Mouse (Mus musculus) hindbrain, embryonic 12.5 days (tissue): ENCODE results near the gene Cysrt1. TPM values are rescaled to one million over a fixed set of nuclear protein-coding genes. Genes with fewer than 3 reads are reported as not detected.

Source experiments
- ATAC-seq: fragments of 200-750 bp; cut with Nextera tagmentation; 2 replicates; pipeline ENCODE4 v1.8.0; 2017; ENCODE audit warnings: moderate TSS enrichment; ENCODE audit not compliant: low FRiP score
- H3K27ac ChIP-seq: fragments of 300-500 bp; sonication (generic); 2 replicates; pipeline ENCODE4 v1.5.1; 2016; ENCODE audit warnings: mild to moderate bottlenecking
- H3K27me3 ChIP-seq: fragments of 300-500 bp; sonication (generic); 2 replicates; pipeline ENCODE4 v1.6.1; 2016; ENCODE audit warnings: mild to moderate bottlenecking
- H3K36me3 ChIP-seq: fragments of 300-500 bp; sonication (generic); 2 replicates; pipeline ENCODE4 v1.6.1; 2016; ENCODE audit warnings: mild to moderate bottlenecking
- H3K4me1 ChIP-seq: fragments of 300-500 bp; sonication (generic); 2 replicates; pipeline ENCODE4 v1.6.1; 2016
- H3K4me2 ChIP-seq: fragments of 300-500 bp; sonication (generic); replicated peaks from 2 replicates; pipeline ENCODE4 v1.6.1; 2016; ENCODE audit warnings: mild to moderate bottlenecking
- H3K4me3 ChIP-seq: fragments of 300-500 bp; sonication (generic); 2 replicates; pipeline ENCODE4 v1.5.1; 2016; ENCODE audit warnings: mild to moderate bottlenecking
- H3K9ac ChIP-seq: fragments of 300-500 bp; sonication (generic); 2 replicates; pipeline ENCODE4 v1.6.1; 2016; ENCODE audit warnings: mild to moderate bottlenecking, moderate library complexity
- H3K9me3 ChIP-seq: fragments of 300-500 bp; sonication (generic); replicated peaks from 2 replicates; pipeline ENCODE4 v1.6.1; 2016; ENCODE audit warnings: mild to moderate bottlenecking
- WGBS: fragments of 180-500 bp; shearing (Covaris S2); methylation state at CpG from one replicate; pipeline ENCODE4 v1.1.7; 2016; 5-methylcytosine and 5-hydroxymethylcytosine counted together
- polyA plus RNA-seq: library from polyadenylated mRNA; unstranded; fragments of >200 nt; fragmentation: Nextera tagmentation; extraction: Ambion mirVana; gene quantifications from 2 replicates; pipeline ENCODE4 v1.2.1, GENCODE M21; 2016

Gene Cysrt1
- polyA plus RNA-seq, 1 experiment from 2014 or later = not detected

DNA sequence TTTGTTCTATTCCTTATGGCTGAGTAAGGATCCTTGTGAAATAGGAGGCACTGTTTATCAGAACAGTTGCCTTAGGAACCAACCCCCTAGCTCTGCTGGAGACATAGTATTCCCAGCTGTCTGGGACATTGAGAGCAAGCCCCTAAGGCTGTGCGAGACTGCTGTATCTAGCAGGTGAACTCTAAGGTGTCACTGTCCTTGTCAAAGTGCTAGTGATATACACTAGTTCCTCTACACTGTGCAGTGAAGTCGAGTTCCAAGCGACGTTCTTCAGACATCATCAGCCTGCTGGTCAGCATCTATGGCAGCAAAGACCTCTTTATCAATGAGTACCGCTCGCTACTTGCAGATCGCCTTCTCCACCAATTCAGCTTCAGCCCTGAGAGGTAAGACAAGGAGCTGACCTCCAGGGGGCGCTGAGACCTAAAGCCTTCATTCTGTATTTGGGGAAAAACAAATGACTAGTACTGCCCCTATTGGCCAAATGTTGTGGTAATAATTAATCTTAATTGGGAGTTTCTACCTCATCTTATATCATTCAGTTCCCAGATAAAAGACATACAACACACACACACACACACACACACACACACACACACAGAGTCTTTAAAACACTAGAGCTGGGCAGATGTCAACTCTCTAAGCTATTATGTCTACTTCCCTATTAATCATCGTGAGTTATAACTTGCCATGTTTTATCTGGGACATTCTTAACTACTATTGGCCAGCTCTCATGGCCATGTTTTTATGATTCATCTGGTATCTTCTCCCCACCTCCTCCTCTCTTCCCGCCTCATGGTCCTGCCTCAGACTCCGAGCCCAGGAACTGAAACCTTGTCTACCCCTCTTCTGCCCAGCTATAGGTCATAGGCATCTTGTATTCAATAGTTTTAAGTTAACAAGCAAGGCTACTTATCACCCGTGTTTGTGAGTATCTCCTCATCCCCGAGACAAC is 37.0 kb upstream of the Cysrt1 start:
- ATAC-seq = no peak
- Histone ChIP-seq H3K36me3 (peaks cover 92% of the 10 kb centered on the region), H3K4me2 (no peak overlapping the region), H3K9ac (no peak overlapping the region), H3K27ac (no peak overlapping the region), H3K4me1 (0 out of 2 replicates have a peak, but pooled peaks cover 3% of the 10 kb centered on the region), H3K27me3 (no peaks in the 10 kb centered on the region), H3K4me3 (no peak overlapping the region), H3K9me3 (no peaks in the 10 kb centered on the region)
- 60% methylated on average over 13 of the region's 13 CpGs for WGBS

DNA sequence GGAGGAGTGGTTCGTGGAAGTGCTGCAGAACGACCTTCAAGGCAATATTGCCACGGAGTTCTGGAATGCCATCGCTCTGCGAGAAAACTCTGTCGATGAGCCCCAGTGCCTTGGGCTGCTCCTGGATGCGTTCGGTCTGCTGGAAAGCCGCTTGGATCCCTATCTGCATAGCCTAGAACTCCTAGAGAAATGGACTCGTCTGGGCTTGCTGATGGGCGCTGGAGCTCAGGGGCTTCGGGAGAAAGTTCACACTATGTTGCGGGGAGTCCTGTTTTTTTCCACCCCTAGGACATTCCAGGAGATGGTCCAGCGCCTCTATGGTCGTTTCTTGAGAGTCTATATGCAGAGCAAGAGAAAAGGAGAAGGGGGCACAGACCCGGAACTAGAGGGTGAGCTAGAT is 30.8 kb upstream of the Cysrt1 start:
- H3K27me3 ChIP-seq = no peaks in the 10 kb centered on the region
- peak overlapping the region; percentile 86 for H3K4me2 ChIP-seq
- H3K4me1 ChIP-seq = peaks cover 27% of the 10 kb centered on the region
- H3K9me3 ChIP-seq = no peaks in the 10 kb centered on the region
- ATAC-seq = no peak; the same call in 1 of the 2 replicates
- peak overlapping the region; percentile 90 for H3K4me3 ChIP-seq
- peaks cover 59% of the 10 kb centered on the region for H3K36me3 ChIP-seq
- 34% methylated on average over 16 of the region's 16 CpGs for WGBS
- no peak overlapping the region for H3K27ac ChIP-seq
- H3K9ac ChIP-seq = peak overlapping the region; percentile 93

DNA sequence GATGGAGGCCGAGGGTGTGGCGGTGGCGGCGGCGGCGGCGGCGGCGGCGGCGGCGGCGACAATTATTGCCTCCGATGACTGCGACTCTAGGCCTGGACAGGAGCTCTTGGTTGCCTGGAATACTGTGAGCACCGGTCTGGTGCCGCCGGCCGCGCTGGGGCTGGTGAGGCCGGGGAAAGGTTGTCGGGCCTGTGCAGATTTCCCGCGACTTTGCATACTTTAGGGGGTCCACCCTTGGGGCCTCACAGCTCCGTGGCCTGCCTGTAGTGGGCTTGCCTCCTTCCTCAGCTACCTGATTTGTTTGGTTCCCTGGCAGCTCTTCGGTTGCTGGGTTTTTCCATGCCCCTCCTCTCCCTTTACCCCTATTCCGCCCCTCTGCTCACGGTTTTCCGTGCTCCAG is 30.3 kb upstream of the Cysrt1 start:
- ATAC-seq = peak; percentile 72
- H3K9me3 ChIP-seq = no peaks in the 10 kb centered on the region
- peak overlapping the region; percentile 90 for H3K4me3 ChIP-seq
- no peak overlapping the region for H3K27ac ChIP-seq
- peaks cover 54% of the 10 kb centered on the region for H3K36me3 ChIP-seq
- H3K4me2 ChIP-seq = peak overlapping the region; percentile 86
- H3K4me1 ChIP-seq = peaks cover 32% of the 10 kb centered on the region
- WGBS = 2% methylated on average over 29 of the region's 29 CpGs
- no peaks in the 10 kb centered on the region for H3K27me3 ChIP-seq
- H3K9ac ChIP-seq = peak overlapping the region; percentile 93

DNA sequence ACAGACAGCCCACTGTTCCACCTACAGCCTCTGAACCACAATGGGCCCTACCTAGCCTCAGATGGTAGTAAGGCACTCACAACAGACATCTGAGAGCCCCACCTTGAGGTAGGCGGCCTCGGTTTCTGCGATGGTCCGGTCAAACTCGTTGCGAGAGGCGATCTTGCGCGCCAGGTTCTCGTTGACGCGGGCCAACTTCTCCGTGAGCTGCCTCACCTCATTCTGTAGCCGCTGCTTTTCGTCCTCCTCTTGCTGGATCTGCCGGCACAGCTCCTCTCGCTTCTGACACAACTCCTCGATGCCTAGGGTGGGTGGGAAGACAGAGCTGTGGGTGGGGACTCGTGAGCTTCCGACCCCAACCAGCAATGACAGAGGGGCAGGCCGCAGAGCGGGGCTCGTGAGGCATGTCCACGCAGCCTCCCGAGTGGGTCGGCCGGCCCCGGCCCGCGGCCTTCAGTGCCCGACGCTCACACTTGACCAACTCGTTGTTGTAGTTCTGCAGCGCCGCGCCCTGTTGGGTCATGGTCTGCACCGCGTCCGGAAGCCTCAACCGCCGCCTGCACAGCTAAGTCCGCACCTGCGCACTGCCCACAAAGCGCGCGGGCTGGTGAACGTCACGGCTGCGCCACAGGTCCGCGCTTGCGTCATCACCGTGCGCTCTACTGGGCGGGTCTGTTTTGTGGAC is 29.7 kb upstream of the Cysrt1 start, which contains the start of the genes Ssna1 and Anapc2:
Gene Ssna1 (minus strand): TSS at position 612 of the 685 bp plus-strand sequence.
Gene Anapc2 (plus strand): TSS at position 652 of the 685 bp plus-strand sequence.
- Histone ChIP-seq H3K9me3 (no peaks in the 10 kb centered on the region), H3K27ac (peak within 1 kb of the TSS; percentile 80), H3K27me3 (no peaks in the 10 kb centered on the region), H3K4me1 (peaks cover 37% of the 10 kb centered on the region), H3K36me3 (peaks cover 49% of the 10 kb centered on the region), H3K4me3 (peak within 1 kb of the TSS; percentile 90), H3K4me2 (peak within 1 kb of the TSS; percentile 86), H3K9ac (peak within 1 kb of the TSS; percentile 93)
- peak; percentile 95 for ATAC-seq
- WGBS = under 1% methylated on average over 55 of the region's 55 CpGs

DNA sequence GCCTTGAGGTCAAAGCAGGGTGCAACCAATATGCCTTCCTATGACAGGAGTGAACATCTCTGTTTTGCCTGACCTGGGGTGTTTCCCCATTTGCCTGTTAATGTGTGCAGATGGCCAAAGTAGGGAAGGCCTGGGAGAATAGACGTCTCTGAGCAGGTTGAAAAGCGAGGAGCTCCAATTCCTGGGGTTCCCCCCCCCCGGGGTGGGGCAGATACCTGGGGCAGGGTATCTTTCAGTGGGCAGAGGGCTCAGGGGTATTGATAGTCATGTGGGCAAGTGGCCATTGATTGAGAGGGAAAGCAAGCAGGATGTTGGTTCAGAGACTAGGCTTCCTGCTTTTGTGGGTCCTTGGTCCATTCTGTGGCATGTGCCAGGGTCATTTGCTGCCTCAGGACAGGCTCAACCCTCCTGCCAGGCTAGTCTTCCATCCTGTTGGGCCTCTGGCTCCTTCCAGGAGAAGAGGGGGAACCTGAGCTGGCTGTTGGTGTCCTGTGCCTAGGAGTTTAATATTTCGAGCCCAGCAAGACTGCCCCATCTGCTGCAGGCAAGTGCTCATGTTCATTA is 25.6 kb upstream of the Cysrt1 start:
- peaks cover 62% of the 10 kb centered on the region for H3K4me1 ChIP-seq
- no peak overlapping the region for H3K27ac ChIP-seq

DNA sequence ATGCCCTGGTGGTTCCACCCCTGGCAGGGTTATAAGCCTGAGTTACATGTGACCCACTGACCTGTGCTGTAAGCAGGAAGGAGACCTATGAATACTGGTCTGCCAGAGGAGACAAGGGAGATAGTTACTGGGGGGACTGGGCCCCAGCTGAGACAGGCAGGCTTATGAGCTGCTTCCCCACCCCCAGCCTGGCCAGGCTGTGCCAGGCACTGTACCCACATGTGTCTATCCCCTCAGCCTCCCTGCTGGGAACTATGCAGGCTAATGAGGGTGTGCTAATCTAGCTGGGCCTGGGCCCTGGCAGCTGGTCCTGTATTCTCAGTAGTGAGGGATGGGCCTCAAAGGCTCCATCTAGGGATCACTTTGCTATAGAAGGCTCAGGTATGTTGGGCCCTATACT is 25.0 kb upstream of the Cysrt1 start:
- Histone ChIP-seq H3K4me1 (peaks cover 62% of the 10 kb centered on the region), H3K9ac (no peak overlapping the region), H3K36me3 (peaks cover 19% of the 10 kb centered on the region), H3K9me3 (no peaks in the 10 kb centered on the region), H3K4me3 (no peak overlapping the region; the same call in 1 of the 2 replicates), H3K27ac (no peak overlapping the region; the same call in 1 of the 2 replicates), H3K4me2 (peak overlapping the region; percentile 99), H3K27me3 (peaks cover 23% of the 10 kb centered on the region)
- ATAC-seq = no peak

More for the DNA sequence above, 25.6 kb upstream of the Cysrt1 start:
- WGBS = 73% methylated on average over 4 of the region's 4 CpGs
- Histone ChIP-seq H3K4me2 (0 out of 2 replicates have a peak overlapping the region, but pooled peaks have one; percentile 11), H3K27me3 (peaks cover 23% of the 10 kb centered on the region), H3K9ac (no peak overlapping the region), H3K9me3 (no peaks in the 10 kb centered on the region), H3K4me3 (no peak overlapping the region), H3K36me3 (peaks cover 19% of the 10 kb centered on the region)
- no peak for ATAC-seq

DNA sequence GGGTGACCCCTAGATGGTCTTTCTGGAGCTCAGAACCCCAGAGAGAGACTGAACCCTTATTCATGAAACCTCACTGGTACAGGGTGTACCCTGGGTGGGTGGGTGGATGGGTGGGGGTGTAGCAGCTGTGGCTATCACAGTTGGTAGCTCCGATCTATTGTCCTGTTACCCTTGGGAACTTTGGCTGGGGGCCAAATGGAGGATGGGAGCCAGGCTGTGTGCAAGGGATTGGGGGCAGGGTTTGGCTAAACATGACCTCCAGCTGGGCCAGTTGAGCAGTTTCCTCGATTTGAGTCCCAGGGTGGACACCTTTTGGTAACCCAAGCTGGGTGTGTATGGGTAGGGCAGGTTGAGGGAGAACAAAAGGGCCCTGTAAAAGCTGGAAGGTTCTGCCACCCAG is 24.5 kb upstream of the Cysrt1 start:
- H3K4me3 ChIP-seq = no peak overlapping the region; the same call in 1 of the 2 replicates
- WGBS = 46% methylated on average over 2 of the region's 2 CpGs

DNA sequence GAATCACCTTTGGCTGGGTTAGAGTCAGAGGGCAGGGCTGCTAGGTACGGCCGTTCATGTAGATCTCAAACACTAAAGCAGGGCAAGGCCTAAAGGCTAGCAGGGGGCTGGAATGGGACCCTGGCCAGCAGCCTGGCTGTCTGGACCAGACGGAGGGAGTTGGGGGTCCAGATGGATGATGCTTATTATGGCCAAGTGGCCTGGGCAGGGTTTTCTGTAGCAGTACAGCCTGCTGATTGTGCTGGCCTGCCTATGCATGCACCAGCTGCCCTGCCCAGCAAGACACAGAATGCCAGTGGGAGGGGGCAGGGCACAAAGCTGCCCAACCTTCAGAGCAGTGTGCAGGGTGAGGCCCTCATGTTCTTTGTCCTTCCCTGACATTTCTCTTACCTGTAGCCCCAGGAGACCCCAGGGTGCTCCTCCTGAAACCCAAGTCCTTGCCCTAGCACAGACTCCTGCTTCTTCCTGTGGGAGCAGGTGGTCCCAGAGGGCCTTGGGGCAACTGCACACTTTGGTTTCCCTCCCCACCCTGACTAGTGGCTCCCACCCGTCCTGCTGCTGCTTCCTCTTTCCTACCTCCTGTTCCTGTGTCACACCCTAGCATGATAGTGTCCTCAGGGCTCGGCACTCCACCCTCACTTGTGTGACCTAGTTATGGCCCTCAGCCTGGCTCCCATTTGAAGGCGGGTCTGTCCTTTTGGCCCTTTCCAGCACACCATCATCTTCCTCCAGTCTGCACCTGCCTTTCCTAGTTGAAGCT is 23.8 kb upstream of the Cysrt1 start:
- Histone ChIP-seq H3K27ac (0 out of 2 replicates have a peak overlapping the region, but pooled peaks have one; percentile 8), H3K27me3 (peaks cover 23% of the 10 kb centered on the region), H3K9me3 (no peaks in the 10 kb centered on the region), H3K4me2 (peak overlapping the region; percentile 99), H3K36me3 (peaks cover 19% of the 10 kb centered on the region), H3K4me3 (no peak overlapping the region), H3K4me1 (peaks cover 58% of the 10 kb centered on the region), H3K9ac (peak overlapping the region; percentile 13)
- 61% methylated on average over 6 of the region's 6 CpGs for WGBS
- no peak for ATAC-seq

More for the DNA sequence above, 24.5 kb upstream of the Cysrt1 start:
- Histone ChIP-seq H3K9me3 (no peaks in the 10 kb centered on the region), H3K4me1 (peaks cover 65% of the 10 kb centered on the region), H3K4me2 (peak overlapping the region; percentile 99), H3K9ac (peak overlapping the region; percentile 13), H3K27me3 (peaks cover 23% of the 10 kb centered on the region), H3K27ac (peak overlapping the region; percentile 8; the same call in 1 of the 2 replicates), H3K36me3 (peaks cover 19% of the 10 kb centered on the region)
- no peak for ATAC-seq

DNA sequence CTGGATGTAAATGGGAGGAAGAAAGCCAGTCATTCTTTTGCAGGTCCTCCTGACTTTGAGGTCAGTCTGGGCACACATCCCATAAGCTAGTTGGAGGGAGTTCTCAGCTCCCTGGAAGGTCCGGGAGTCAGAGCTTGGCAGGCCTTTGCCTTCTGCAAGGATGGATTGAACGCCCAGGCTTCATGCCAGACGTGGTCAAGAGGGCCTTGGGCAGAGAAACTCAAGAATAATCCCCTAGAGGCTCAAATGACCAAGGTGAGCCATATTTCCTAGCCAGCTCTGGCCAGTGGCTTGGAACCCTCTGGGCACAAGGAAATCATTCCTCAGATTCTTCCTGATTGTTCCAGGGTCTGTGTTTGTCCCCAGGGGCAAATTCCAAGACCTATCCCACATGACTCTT is 22.6 kb upstream of the Cysrt1 start:
- Histone ChIP-seq H3K9me3 (no peaks in the 10 kb centered on the region), H3K4me1 (peaks cover 52% of the 10 kb centered on the region), H3K4me3 (0 out of 2 replicates have a peak overlapping the region, but pooled peaks have one; percentile 1), H3K27me3 (peaks cover 23% of the 10 kb centered on the region), H3K9ac (0 out of 2 replicates have a peak overlapping the region, but pooled peaks have one; percentile 13), H3K4me2 (peak overlapping the region; percentile 99), H3K36me3 (peaks cover 15% of the 10 kb centered on the region), H3K27ac (no peak overlapping the region)
- no peak for ATAC-seq
- WGBS = 74% methylated on average over 3 of the region's 3 CpGs

DNA sequence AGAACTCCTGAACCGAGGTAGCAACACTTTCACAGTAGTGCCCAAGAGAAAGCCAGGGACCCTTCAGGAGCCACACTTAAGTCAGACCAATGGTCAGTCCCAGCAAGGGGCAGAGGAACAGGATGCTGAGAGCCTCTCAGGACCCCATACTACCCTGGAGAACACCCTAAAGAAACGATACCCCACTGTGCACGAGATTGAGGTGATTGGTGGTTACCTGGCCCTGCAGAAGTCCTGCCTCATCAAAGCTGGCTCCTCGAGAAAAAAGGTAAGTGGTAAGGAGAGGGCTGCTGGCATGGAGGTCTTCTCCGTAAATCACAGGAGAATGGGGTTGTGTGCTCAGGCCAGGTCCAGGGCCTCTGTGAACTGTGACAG is 22.0 kb upstream of the Cysrt1 start:
- H3K4me1 ChIP-seq = peaks cover 52% of the 10 kb centered on the region
- 83% methylated on average over 5 of the region's 5 CpGs for WGBS
- H3K36me3 ChIP-seq = peaks cover 9% of the 10 kb centered on the region
- H3K27me3 ChIP-seq = peaks cover 23% of the 10 kb centered on the region
- no peak for ATAC-seq
- no peak overlapping the region for H3K27ac ChIP-seq
- peak overlapping the region; percentile 13; the same call in 1 of the 2 replicates for H3K9ac ChIP-seq
- peak overlapping the region; percentile 62 for H3K4me3 ChIP-seq
- H3K9me3 ChIP-seq = no peaks in the 10 kb centered on the region
- peak overlapping the region; percentile 99 for H3K4me2 ChIP-seq

DNA sequence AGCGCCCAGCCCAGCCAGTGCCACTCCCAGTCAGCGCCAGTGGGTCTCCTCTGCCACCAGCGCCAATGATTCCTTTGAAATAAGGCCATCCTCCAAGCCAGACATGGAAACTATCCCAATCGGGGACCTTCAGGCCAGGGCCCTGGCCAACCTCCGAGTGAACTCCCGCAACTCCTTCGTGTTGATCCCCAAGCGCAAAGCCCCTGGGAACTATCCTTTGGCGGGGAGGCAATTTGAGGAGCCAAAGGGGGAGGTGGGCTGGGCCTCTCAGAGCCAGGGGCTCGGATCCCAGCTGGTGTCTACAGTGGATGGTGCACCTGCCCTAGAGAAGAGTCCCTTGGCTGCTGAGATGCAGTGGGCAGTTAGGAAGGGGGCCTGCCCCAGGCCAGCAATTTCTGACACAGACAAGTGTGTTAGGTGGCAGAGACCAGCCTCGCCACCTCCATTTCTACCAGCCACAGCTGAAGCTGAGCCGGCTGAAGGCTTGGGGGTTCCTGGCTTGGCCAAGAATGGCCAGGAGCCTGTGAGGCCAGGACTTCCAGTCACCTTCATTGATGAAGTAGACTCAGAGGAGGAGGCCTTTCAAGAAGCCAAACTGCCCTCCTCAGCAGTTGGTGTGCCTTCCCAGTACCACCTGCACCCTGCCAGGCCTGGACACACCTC is 21.5 kb upstream of the Cysrt1 start:
- 20% methylated on average over 12 of the region's 12 CpGs for WGBS
- peaks cover 52% of the 10 kb centered on the region for H3K4me1 ChIP-seq
- ATAC-seq = no peak

More for the DNA sequence above, 21.5 kb upstream of the Cysrt1 start:
- Histone ChIP-seq H3K9me3 (no peaks in the 10 kb centered on the region), H3K36me3 (0 out of 2 replicates have a peak, but pooled peaks cover 4% of the 10 kb centered on the region), H3K4me3 (peak overlapping the region; percentile 62), H3K27me3 (peaks cover 23% of the 10 kb centered on the region), H3K9ac (peak overlapping the region; percentile 73), H3K27ac (no peak overlapping the region), H3K4me2 (peak overlapping the region; percentile 99)
